In genomic region chr15:10313522-10314455, GRCm38 (mm10) we compare ENCODE assay signal across 9 mouse cellular contexts. TPM values are rescaled to one million over a fixed set of nuclear protein-coding genes. Genes with fewer than 3 reads are reported as not detected.
DNase-seq lines count a peak whose midpoint lies in the region; ATAC-seq and TF ChIP-seq lines count a peak whose summit lies in the region.
"Had no signal": no experiment of that assay in that cellular context is flagged by ENCODE, and none has a peak within 500 bp of the region (broad histone marks: within the 10 kb centered on the region; RNA-seq: fewer than 3 reads in every experiment).

No protein-coding gene starts in this region.

- 47% methylated on average over 7 of the region's 7 CpGs for WGBS in liver, adult 2 months
- 46% methylated on average over 7 of the region's 7 CpGs for WGBS in liver, embryonic 12.5 days (ENCODE audit: insufficient replicate concordance)
- 45% methylated on average over 7 of the region's 7 CpGs for WGBS in bone marrow, adult 2 months
- WGBS in lung, adult 2 months, result 39% methylated on average over 7 of the region's 7 CpGs

- H3K27ac ChIP-seq in liver, adult 2 months (replicated peaks; ENCODE audit: insufficient read depth, low read depth, low read length), result no peak overlapping the region
- no peak overlapping the region for H3K27ac ChIP-seq in liver, embryonic 12.5 days
- no peak overlapping the region for H3K27ac ChIP-seq in bone marrow, adult 2 months (ENCODE audit: control insufficient read depth, insufficient read depth, low read depth, low read length, poor library complexity)

- no peak overlapping the region for H3K4me3 ChIP-seq in liver, adult 2 months (ENCODE audit: insufficient read depth, low read depth, low read length)
- H3K4me3 ChIP-seq in liver, embryonic 12.5 days, result no peak overlapping the region
- H3K4me3 ChIP-seq in bone marrow, adult 2 months (replicated peaks; ENCODE audit: control insufficient read depth, low read depth, low read length), result no peak overlapping the region
- no peak overlapping the region for H3K4me3 ChIP-seq in lung, adult 2 months (replicated peaks; ENCODE audit: extremely low read depth, low read depth, low read length)

- TF ChIP-seq POLR2A in liver, adult 2 months (IDR thresholded peaks at IDR 0.05; ENCODE audit: extremely low read depth, insufficient read depth, low read length), result no peak
- TF ChIP-seq POLR2A in bone marrow, adult 2 months (IDR thresholded peaks at IDR 0.05; ENCODE audit: borderline replicate concordance, control insufficient read depth, low read depth, low read length), result no peak
- TF ChIP-seq POLR2A in lung, adult 2 months (IDR thresholded peaks at IDR 0.05; ENCODE audit: borderline replicate concordance, extremely low read depth, low read depth, low read length), result no peak

- no peaks in the 10 kb centered on the region for H3K27me3 ChIP-seq in liver, adult 2 months (ENCODE audit: control insufficient read depth, insufficient read depth, low read length)
- no peaks in the 10 kb centered on the region for H3K27me3 ChIP-seq in liver, embryonic 12.5 days (replicated peaks)

- H3K9me3 ChIP-seq in liver, embryonic 12.5 days (replicated peaks), result no peaks in the 10 kb centered on the region

- H3K4me1 ChIP-seq in liver, adult 2 months (ENCODE audit: control insufficient read depth, insufficient read depth, low read length), result peaks cover 6% of the 10 kb centered on the region
- no peaks in the 10 kb centered on the region for H3K4me1 ChIP-seq in liver, embryonic 12.5 days
- H3K4me1 ChIP-seq in bone marrow, adult 2 months (ENCODE audit: control insufficient read depth, insufficient read depth, low read length), result no peaks in the 10 kb centered on the region
- no peaks in the 10 kb centered on the region for H3K4me1 ChIP-seq in lung, adult 2 months (ENCODE audit: control insufficient read depth, insufficient read depth, low read length)

- ATAC-seq in liver, embryonic 12.5 days, result no peak
- no peak for ATAC-seq in monocyte, adult 5-6 weeks (replicated peaks; ENCODE audit: insufficient number of reproducible peaks, low FRiP score, low TSS enrichment, poor library complexity, severe bottlenecking)

- peak; percentile 67 for DNase-seq in liver, adult 2 months (ENCODE audit: extremely low read depth, low read depth, low spot score)
- DNase-seq in frontal cortex, postnatal 10 days (ENCODE audit: low spot score in 2 of 2), result peak; percentile 8 to 52
- DNase-seq in kidney, postnatal 10 days, result peak; percentile 78
- DNase-seq in lung, adult 2 months, result peak; percentile 14
- peak; percentile 51 for DNase-seq in right cerebral cortex, adult 18-20 months

- peaks cover 16% of the 10 kb centered on the region for H3K36me3 ChIP-seq in liver, adult 2 months (ENCODE audit: control insufficient read depth, insufficient read depth, low read length)
- H3K36me3 ChIP-seq in liver, embryonic 12.5 days, result no peaks in the 10 kb centered on the region

- H3K9ac ChIP-seq in liver, adult 2 months (ENCODE audit: low read depth, low read length), result no peak overlapping the region
- no peak overlapping the region for H3K9ac ChIP-seq in liver, embryonic 12.5 days

- H3K4me2 ChIP-seq in liver, embryonic 12.5 days, result no peak overlapping the region

- TF ChIP-seq CTCF in liver, adult 2 months (IDR thresholded peaks at IDR 0.05; ENCODE audit: low read depth, low read length), result peak; percentile 31; the same call in 1 of the 2 replicates
- 0 out of 2 replicates have a peak, but pooled peaks have one; percentile 9 for TF ChIP-seq CTCF in bone marrow, adult 2 months (IDR thresholded peaks at IDR 0.05; ENCODE audit: control insufficient read depth, insufficient read depth, low read length)
- TF ChIP-seq CTCF in lung, adult 2 months (IDR thresholded peaks at IDR 0.05; ENCODE audit: insufficient read depth, low read length), result no peak

- peaks cover 4% of the 10 kb centered on the region; the same call in 1 of the 2 replicates for H3K79me2 ChIP-seq in liver, adult 2 months (ENCODE audit: control insufficient read depth, insufficient read depth, low read length)

RNA-seq across cellular contexts. Expression of gene Gm21973, which starts 11.4 kb away (rescaled TPM):
- 1.4 and 1.9 TPM in 2 replicates for total RNA-seq in liver, adult 2 months (2014; rRNA removed)
- polyA plus RNA-seq in liver, adult 2 months (2012; rRNA removed), result 0.59 TPM in 1 of 2 replicates, not detected in the other
- not detected in 2 replicates for polyA plus RNA-seq in liver, embryonic 12.5 days (2016; fragmentation: Nextera tagmentation; extraction: Ambion mirVana)
- not detected in 2 replicates for polyA plus RNA-seq in bone marrow, adult 2 months (2011; ENCODE audit: insufficient read depth, insufficient read length, low replicate concordance, missing spikeins)
- polyA plus RNA-seq in lung, adult 2 months (2012; rRNA removed), result not detected in 2 replicates
- not detected in 3 replicates for total RNA-seq in monocyte, adult 5-6 weeks (2017)
- polyA plus RNA-seq: small intestine, adult 2 months had no signal

RNA-seq across cellular contexts. Expression of gene Agxt2, which starts 44.5 kb away (rescaled TPM):
- 123 and 136 TPM in 2 replicates for total RNA-seq in liver, adult 2 months (2014; rRNA removed)
- polyA plus RNA-seq in liver, adult 2 months (2012; rRNA removed), result 58.0 and 66.4 TPM in 2 replicates
- 3.7 and 4.9 TPM in 2 replicates for polyA plus RNA-seq in liver, embryonic 12.5 days (2016; fragmentation: Nextera tagmentation; extraction: Ambion mirVana)
- 0.59 TPM in 1 of 2 replicates, not detected in the other for polyA plus RNA-seq in bone marrow, adult 2 months (2011; ENCODE audit: insufficient read depth, insufficient read length, low replicate concordance, missing spikeins)
- not detected in 2 replicates for polyA plus RNA-seq in lung, adult 2 months (2012; rRNA removed)
- total RNA-seq in monocyte, adult 5-6 weeks (2017), result not detected in 3 replicates

Comparison
In these comparisons a context has a peak if more than half of its experiments do, and no peak if none do; other contexts are left out.
1. DNase-seq: peak in every context shown above with its lines; median percentile 78 in kidney, postnatal 10 days; 67 in liver, adult 2 months; 51 in right cerebral cortex, adult 18-20 months; 30 in frontal cortex, postnatal 10 days; 14 in lung, adult 2 months.